Mouse (Mus musculus) skeletal muscle tissue, adult 2 months (tissue): ENCODE results near the gene Lgr6.

Source experiments
- DNase-seq: peaks from one replicate; pipeline ENCODE4 v3.0.0-alpha.2; 2012; ENCODE audit warnings: low read depth, low spot score

Gene Lgr6

GRCm38 (mm10) chr1:135105124-135105523 lies at the start of gene Lgr6:
Gene Lgr6 (minus strand): TSS chr1:135105276.
- no peak for DNase-seq

DNA sequence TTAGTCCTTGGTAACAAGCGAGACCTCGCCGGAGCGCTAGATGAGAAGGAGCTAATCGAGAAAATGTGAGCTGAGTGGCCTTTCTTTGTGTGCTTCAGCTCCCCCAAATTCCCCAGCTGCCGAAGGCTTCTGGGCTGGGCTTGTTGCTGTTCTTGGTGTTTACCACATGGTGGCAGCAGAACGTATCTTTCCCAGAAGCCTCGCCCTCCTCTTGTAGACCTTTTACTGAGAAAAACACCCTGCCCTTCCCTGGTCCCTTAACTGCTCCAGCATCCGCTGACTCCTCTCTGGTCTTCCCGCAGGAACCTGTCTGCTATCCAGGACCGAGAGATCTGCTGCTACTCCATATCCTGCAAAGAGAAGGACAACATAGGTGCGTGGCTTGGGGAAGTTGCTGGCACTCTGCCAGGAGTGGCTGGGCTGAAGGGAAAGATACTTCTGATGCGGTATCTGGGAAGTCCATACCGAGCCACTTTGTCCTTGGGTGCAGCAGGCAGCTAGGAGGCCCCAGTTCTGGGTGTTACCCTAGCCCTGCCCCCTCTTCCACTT lies 49.4 kb upstream of the Lgr6 start:
- DNase-seq = peak; percentile 79

DNA sequence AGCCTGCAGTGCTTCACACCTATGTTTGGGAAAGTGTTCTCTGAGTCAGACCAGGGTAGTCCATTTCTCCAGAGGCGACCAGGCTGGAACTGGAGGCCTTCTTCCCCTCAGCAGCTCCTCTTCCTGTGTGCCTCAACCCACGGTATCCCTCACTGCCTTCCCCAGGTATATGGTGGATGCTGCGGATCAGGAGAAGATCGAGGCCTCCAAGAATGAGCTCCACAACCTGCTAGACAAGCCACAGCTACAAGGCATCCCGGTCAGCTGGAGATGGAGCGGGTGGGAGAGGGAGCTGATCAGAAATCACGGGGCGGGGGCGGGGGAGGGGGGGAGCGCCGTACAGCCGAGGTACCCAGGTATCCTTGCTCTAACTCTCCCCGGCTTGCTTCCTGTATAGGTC lies 48.9 kb upstream of the Lgr6 start:
- no peak for DNase-seq

GRCm38 (mm10) chr1:135148996-135149395 lies 43.9 kb upstream of the Lgr6 start:
- no peak for DNase-seq

DNA sequence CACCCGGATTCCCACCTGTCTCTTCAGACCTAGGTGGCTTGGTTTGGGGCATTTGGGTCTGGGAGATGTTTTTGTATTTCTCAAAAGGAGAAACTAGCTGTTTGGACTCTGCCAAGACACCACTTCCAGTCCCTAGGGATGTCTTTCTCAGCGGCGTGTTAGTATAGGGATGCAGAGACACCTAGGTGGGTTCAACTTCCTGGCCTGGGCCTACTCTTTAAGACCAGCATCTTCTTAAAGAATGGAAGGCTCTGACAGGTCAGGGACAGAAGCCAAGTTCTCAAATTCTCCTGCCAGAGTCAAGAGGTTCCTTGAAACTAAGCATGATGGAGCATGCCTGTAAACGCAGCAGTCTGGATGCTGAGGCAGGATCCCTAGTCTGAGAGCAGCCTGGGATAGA lies 43.4 kb upstream of the Lgr6 start:
- DNase-seq = no peak

DNA sequence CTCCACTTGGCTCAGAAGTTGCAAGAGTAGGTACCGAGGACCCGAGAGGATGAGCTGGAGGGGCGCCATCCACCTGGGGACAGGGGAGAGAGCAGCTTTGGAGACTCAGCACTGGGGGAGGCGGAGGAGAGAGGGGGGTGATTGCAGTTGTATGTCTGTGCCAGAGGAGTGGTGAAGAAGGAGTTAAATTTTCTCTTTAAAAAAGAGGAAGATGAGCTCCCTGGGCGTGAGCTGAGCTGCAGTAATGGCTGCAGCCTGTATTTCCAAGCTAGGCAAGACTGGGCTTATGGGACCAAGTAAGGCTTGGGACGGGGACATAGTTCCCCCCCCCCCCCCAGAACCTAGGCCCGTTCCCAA lies 42.6 kb upstream of the Lgr6 start:
- no peak for DNase-seq

GRCm38 (mm10) chr1:135146946-135147701 lies 42.0 kb upstream of the Lgr6 start:
- peak; percentile 84 for DNase-seq

- DNase-seq = peak; percentile 60
Observed at GRCm38 (mm10) chr1:135146077-135146945, 41.2 kb upstream of the Lgr6 start, which contains the start of gene Arl8a. Gene Arl8a (plus strand): TSS chr1:135146824.

DNA sequence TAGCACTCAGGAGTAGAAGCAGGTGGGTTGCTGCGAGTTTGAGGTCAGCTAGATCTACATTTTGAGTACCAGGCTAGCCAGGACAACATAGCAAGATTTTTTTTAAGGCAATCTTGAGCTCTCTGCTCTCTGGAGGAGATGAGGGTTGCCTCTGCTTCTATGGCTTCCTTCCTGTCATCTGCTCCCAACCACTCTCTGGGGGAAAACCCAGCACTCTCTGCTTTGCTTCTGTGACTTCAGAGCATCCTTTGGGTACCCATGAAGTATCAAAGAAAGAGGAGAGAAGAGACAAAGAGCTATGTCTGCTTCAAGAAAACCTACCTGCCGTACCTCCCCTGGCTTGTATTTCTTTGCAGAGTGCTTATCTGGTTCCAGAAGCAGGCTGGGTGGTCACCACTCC lies 38.9 kb upstream of the Lgr6 start:
- DNase-seq = no peak

DNA sequence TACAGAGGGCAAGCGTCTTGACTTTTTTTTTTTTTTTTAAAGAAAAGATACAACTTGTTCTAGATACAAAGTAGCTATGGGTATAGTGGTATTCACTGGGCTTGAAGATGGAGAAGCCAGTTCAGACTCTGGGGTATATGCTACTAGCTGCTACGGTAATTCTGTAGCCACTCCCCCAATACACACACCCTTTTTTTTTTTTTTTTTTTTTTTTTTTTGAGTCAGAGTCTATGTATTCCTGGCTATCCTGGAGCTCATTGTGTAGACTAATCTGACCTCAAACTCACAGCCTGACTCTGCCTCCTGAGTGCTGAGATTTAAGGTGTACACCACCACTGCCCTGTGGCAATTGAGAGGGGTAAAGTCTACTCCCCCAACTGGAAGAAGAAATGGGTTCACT lies 37.4 kb upstream of the Lgr6 start:
- DNase-seq = no peak

DNA sequence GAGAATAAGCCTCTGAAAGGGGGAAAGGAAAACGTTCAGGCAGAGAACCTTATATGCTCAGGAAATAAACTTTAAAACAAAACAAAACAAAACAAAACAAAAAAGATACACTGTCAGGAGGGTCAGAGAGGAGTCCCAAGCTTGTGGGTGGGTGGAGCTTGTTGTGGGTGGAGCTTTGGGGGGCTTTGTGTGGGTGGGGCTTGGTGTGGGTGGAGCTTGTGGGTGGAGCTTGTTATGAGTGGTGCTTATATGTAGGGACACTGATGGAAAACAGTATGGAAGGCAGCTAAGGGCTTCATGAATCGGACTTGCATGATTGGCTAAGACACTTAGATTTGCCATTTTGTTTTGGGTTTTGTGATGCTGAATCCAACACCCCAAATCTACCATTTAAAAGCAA lies 34.8 kb upstream of the Lgr6 start:
- DNase-seq = no peak

- peak; percentile 72 for DNase-seq
Observed at GRCm38 (mm10) chr1:135136500-135136899, 31.4 kb upstream of the Lgr6 start.

- DNase-seq = no peak
Observed at GRCm38 (mm10) chr1:135135111-135135787, 30.2 kb upstream of the Lgr6 start.

- no peak for DNase-seq
Observed at GRCm38 (mm10) chr1:135133678-135134435, 28.8 kb upstream of the Lgr6 start.

DNA sequence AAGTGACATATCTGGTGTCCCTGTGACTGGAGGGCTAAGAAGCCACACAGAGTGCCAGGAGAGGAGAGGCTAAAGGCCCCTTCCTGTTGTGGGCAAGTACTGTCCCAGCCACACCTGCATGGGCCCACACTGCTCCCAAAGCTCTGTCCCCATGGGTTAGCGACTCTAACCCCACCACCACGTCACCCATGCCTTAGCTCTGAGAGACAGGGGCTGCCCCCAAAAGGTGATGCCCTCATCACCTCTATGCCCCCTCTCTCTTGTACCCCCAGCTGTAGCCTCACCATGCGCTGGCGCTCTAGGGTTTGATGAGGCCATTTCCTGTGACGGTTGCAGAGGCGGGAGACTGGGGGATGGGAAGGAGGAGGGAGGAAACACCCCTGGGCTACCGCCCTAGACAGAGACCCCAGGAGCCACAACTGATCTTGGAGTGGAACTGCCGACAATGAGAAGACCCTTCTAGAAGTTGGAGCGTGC lies 27.9 kb upstream of the Lgr6 start:
- DNase-seq = no peak

GRCm38 (mm10) chr1:135132473-135132872 lies 27.4 kb upstream of the Lgr6 start, which contains the start of gene Ptpn7:
Gene Ptpn7 (plus strand): TSS chr1:135132700.
- DNase-seq = peak; percentile 51

DNA sequence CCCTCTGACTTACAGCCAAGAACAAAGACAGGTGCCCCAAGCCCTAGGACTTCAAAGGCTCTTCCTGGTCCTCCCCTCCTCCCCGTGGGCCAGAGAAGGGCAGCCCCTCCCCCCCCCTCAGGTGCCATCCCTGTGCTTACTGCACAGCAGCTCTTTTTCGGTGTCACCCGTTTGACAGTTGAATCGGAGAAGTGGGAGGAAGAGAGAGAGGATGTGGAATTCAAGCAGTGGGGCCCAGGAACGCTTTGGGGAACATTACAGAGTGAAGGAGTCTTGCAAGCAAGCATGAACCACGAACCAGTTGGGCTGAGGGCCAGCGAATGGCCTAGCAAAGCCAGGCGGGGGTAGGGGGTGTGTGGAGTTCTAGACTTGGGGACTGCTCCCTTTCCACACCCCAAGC lies 26.5 kb upstream of the Lgr6 start:
- no peak for DNase-seq

- no peak for DNase-seq
Observed at GRCm38 (mm10) chr1:135131034-135131433, 26.0 kb upstream of the Lgr6 start.

DNA sequence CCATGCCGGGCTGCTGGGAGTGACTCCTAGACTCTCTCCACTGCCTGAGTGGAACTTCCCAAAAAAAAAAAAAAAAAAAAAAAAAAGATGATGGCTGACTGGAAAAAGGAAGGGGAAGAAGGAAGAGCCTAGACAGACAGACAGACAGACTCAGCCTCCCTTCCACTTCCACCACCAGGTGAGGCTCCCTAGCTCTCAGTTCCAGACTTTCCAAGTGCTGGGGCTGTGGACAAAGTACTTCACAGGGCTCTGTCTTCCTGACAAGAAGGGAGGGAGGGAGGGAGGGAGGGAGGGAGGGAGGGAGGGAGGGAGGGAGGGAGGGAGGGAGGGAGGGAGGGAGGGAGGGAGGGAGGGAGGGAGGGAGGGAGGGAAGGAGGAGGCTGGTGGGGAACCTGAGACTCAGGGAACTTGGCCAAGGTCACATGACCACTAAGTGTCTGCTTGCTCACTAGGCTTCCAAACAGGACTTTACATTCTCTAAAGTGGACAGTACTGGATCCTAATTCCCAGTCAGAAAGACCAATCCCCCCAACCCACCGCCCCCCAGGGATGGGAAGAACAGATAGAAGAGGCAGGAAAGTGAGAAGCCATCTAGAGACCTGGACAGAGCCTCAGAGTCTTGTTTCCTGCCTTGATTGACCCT lies 25.4 kb upstream of the Lgr6 start:
- no peak for DNase-seq

- DNase-seq = no peak
Observed at GRCm38 (mm10) chr1:135129543-135130183, 24.6 kb upstream of the Lgr6 start.
